Mouse (Mus musculus) heart, adult 2 months (tissue): Measurements from ENCODE around the gene Smdt1. TPM values are rescaled to one million over a fixed set of nuclear protein-coding genes. Genes with fewer than 3 reads are reported as not detected.
A peak's percentile ranks its signal among the peaks of the same experiment; 100 is the strongest.

Source experiments
- DNase-seq, 2 experiments: peaks; one replicate each; pipeline ENCODE4 v3.0.0; 2021
- H3K27ac ChIP-seq: fragments of 200-600 bp; 2 replicates; pipeline ENCODE4 v1.8.1; 2022
- H3K27me3 ChIP-seq: fragments of 200-500 bp; 2 replicates; pipeline ENCODE4 v1.6.1; 2012; ENCODE audit warnings: mild to moderate bottlenecking, low read length, inconsistent platforms, mixed read lengths; ENCODE audit not compliant: control insufficient read depth, insufficient read depth
- H3K36me3 ChIP-seq: fragments of 200-500 bp; 2 replicates; pipeline ENCODE4 v1.6.1; 2012; ENCODE audit warnings: low read length, inconsistent platforms; ENCODE audit not compliant: control insufficient read depth, insufficient read depth
- H3K4me1 ChIP-seq: fragments of 200-500 bp; 2 replicates; pipeline ENCODE4 v1.6.1; 2011; ENCODE audit warnings: low read length; ENCODE audit not compliant: control insufficient read depth, insufficient read depth
- H3K4me3 ChIP-seq: fragments of 200-600 bp; 2 replicates; pipeline ENCODE4 v1.8.1; 2022
- H3K79me2 ChIP-seq: fragments of 200-500 bp; replicated peaks from 2 replicates; pipeline ENCODE4 v1.6.1; 2012; ENCODE audit warnings: mild to moderate bottlenecking, inconsistent platforms, low read length, moderate library complexity, mixed read lengths; ENCODE audit not compliant: control insufficient read depth, insufficient read depth
- H3K9ac ChIP-seq: fragments of 200-500 bp; 2 replicates; pipeline ENCODE4 v1.6.1; 2012; ENCODE audit warnings: low read depth, mild to moderate bottlenecking, control low read depth, inconsistent platforms, low read length, mixed read lengths
- CTCF ChIP-seq: fragments of 200-600 bp; IDR thresholded peaks from 2 replicates; pipeline ENCODE4 v1.8.1; 2022; ENCODE audit warnings: antibody characterized with exemption, mild to moderate bottlenecking, moderate library complexity
- EP300 ChIP-seq: fragments of 200-500 bp; IDR thresholded peaks from 2 replicates; pipeline ENCODE4 v1.6.1; 2011; ENCODE audit warnings: low read depth, low read length, control low read depth; ENCODE audit not compliant: insufficient read depth
- POLR2A ChIP-seq: fragments of 200-500 bp; IDR thresholded peaks from 2 replicates; pipeline ENCODE4 v1.6.1; 2011; ENCODE audit warnings: mild to moderate bottlenecking, low read depth, low read length, control low read depth; ENCODE audit not compliant: insufficient read depth
- WGBS: fragments of 180-500 bp; shearing (Covaris S2); methylation state at CpG from one replicate; pipeline ENCODE4 v1.1.7; 2018; 5-methylcytosine and 5-hydroxymethylcytosine counted together
- intact Hi-C: fragments of 180-260 bp; cut with DNase I; formaldehyde crosslinking; loops from one replicate; pipeline ENCODE4 v1.15.1; 2025
- polyA plus RNA-seq: library from polyadenylated mRNA; depleted of rRNA; stranded (reverse); fragments of >200 nt; gene quantifications from 2 replicates; pipeline ENCODE4 v1.2.3, GENCODE M21; 2012
- total RNA-seq, 2 experiments: library from RNA; stranded (reverse); gene quantifications; 2 replicates each; pipeline ENCODE4 v1.2.3; 2021

Smdt1 gene
- total and polyA plus RNA-seq, 3 experiments = 183 to 248 (median 202) TPM

GRCm38 (mm10) chr15:82368146-82368545, 29.4 kb downstream of the Smdt1 start:
- Histone ChIP-seq H3K79me2 (no peaks in the 10 kb centered on the region), H3K27me3 (no peaks in the 10 kb centered on the region), H3K27ac (no peak overlapping the region), H3K4me3 (no peak overlapping the region), H3K36me3 (peaks cover 4% of the 10 kb centered on the region), H3K9ac (no peak overlapping the region), H3K4me1 (peaks cover 3% of the 10 kb centered on the region; the same call in 1 of the 2 replicates)
- 89% methylated on average over 4 of the region's 4 CpGs for WGBS
- peak in 1 of 2 experiments; percentile 0 for DNase-seq
- TF ChIP-seq POLR2A = no peak
- intact Hi-C loops = no loop called here

- 71% methylated on average over 1 of the region's 1 CpGs for WGBS
- TF ChIP-seq EP300 (no peak), POLR2A (no peak), CTCF (no peak)
- intact Hi-C loops = no loop called here
- Histone ChIP-seq H3K4me3 (no peak overlapping the region), H3K36me3 (peaks cover 4% of the 10 kb centered on the region), H3K27me3 (no peaks in the 10 kb centered on the region), H3K27ac (no peak overlapping the region), H3K4me1 (peaks cover 3% of the 10 kb centered on the region; the same call in 1 of the 2 replicates), H3K79me2 (no peaks in the 10 kb centered on the region), H3K9ac (no peak overlapping the region)
- no peak for DNase-seq
Observed at GRCm38 (mm10) chr15:82368851-82369250, 30.1 kb downstream of the Smdt1 start.

- no peak for DNase-seq
- intact Hi-C loops = no loop called here
- Histone ChIP-seq H3K36me3 (peaks cover 7% of the 10 kb centered on the region), H3K27ac (no peak overlapping the region), H3K4me3 (no peak overlapping the region), H3K4me1 (peaks cover 13% of the 10 kb centered on the region), H3K9ac (no peak overlapping the region), H3K27me3 (no peaks in the 10 kb centered on the region), H3K79me2 (no peaks in the 10 kb centered on the region)
- TF ChIP-seq CTCF = no peak
- TF ChIP-seq EP300 = no peak
- TF ChIP-seq POLR2A = no peak
- 75% methylated on average over 6 of the region's 6 CpGs for WGBS
Observed at GRCm38 (mm10) chr15:82372446-82372845, 33.7 kb downstream of the Smdt1 start.

GRCm38 (mm10) chr15:82372991-82373390, 34.2 kb downstream of the Smdt1 start:
- Histone ChIP-seq H3K27ac (no peak overlapping the region), H3K4me3 (no peak overlapping the region), H3K4me1 (peaks cover 15% of the 10 kb centered on the region), H3K36me3 (peaks cover 6% of the 10 kb centered on the region), H3K27me3 (no peaks in the 10 kb centered on the region), H3K79me2 (no peaks in the 10 kb centered on the region), H3K9ac (no peak overlapping the region)
- no peak for DNase-seq
- intact Hi-C loops = no loop called here
- no peak for TF ChIP-seq CTCF
- no peak for TF ChIP-seq POLR2A
- no peak for TF ChIP-seq EP300
- WGBS = 84% methylated on average over 5 of the region's 5 CpGs

- 91% methylated on average over 5 of the region's 5 CpGs for WGBS
- no peak overlapping the region for H3K9ac ChIP-seq
- no peaks in the 10 kb centered on the region for H3K79me2 ChIP-seq
- no peak overlapping the region for H3K4me3 ChIP-seq
- no peak overlapping the region for H3K27ac ChIP-seq
- H3K36me3 ChIP-seq = peaks cover 3% of the 10 kb centered on the region
- H3K27me3 ChIP-seq = no peaks in the 10 kb centered on the region
- H3K4me1 ChIP-seq = peaks cover 17% of the 10 kb centered on the region
- intact Hi-C loops = no loop called here
- DNase-seq = no peak
- TF ChIP-seq POLR2A (no peak), CTCF (no peak), EP300 (no peak)
Observed at GRCm38 (mm10) chr15:82374437-82374836, 35.7 kb downstream of the Smdt1 start.

- Histone ChIP-seq H3K79me2 (no peaks in the 10 kb centered on the region), H3K27me3 (no peaks in the 10 kb centered on the region), H3K36me3 (peaks cover 3% of the 10 kb centered on the region), H3K4me1 (peaks cover 18% of the 10 kb centered on the region), H3K27ac (peak overlapping the region; percentile 99), H3K9ac (peak overlapping the region; percentile 47), H3K4me3 (peak overlapping the region; percentile 17; the same call in 1 of the 2 replicates)
- WGBS = 78% methylated on average over 9 of the region's 9 CpGs
- no peak for TF ChIP-seq CTCF
- no peak for TF ChIP-seq POLR2A
- no peak for TF ChIP-seq EP300
- no peak for DNase-seq
- intact Hi-C loops = loop anchor here (2.0 kb wide), 1 partner anchor 17 kb away; no protein-coding TSS in a partner anchor
Observed at GRCm38 (mm10) chr15:82375855-82376254, 37.1 kb downstream of the Smdt1 start.
